Mouse (Mus musculus) bone marrow macrophage, adult 2 months (primary cell): Measurements from ENCODE around the gene Grk2. TPM values are rescaled to one million over a fixed set of nuclear protein-coding genes. Genes with fewer than 3 reads are reported as not detected.

Experiments used
- H3K27ac ChIP-seq: 2 replicates; pipeline ENCODE4 v1.5.1; 2012; ENCODE audit warnings: low read depth, low read length; ENCODE audit not compliant: insufficient read depth
- H3K4me1 ChIP-seq: 2 replicates; pipeline ENCODE4 v1.6.1; 2012; ENCODE audit warnings: low read length; ENCODE audit not compliant: control insufficient read depth, insufficient read depth
- H3K4me3 ChIP-seq: 2 replicates; pipeline ENCODE4 v1.5.1; 2012; ENCODE audit warnings: mild to moderate bottlenecking, low read length, moderate library complexity; ENCODE audit not compliant: insufficient read depth
- CTCF ChIP-seq: IDR thresholded peaks from 2 replicates; pipeline ENCODE4 v1.5.1; 2012; ENCODE audit warnings: low read depth, mild to moderate bottlenecking, low read length, moderate library complexity
- POLR2A ChIP-seq: IDR thresholded peaks from 2 replicates; pipeline ENCODE4 v1.6.1; 2012; ENCODE audit warnings: mild to moderate bottlenecking, low read depth, low read length, borderline replicate concordance
- polyA plus RNA-seq: library from polyadenylated mRNA; stranded (reverse); fragments of >200 nt; gene quantifications from 2 replicates; pipeline ENCODE4 v1.2.4, GENCODE M21; 2012; ENCODE audit not compliant: missing spikeins, insufficient read depth, insufficient read length

Grk2 gene
- polyA plus RNA-seq, 1 experiment = 278 TPM

- H3K4me3 ChIP-seq = no peak overlapping the region
- TF ChIP-seq POLR2A (no peak), CTCF (no peak)
- no peak overlapping the region for H3K27ac ChIP-seq
- H3K4me1 ChIP-seq = peaks cover 16% of the 10 kb centered on the region
Observed at GRCm38 (mm10) chr19:4280425-4280824, 25.6 kb downstream of the Grk2 start.

DNA sequence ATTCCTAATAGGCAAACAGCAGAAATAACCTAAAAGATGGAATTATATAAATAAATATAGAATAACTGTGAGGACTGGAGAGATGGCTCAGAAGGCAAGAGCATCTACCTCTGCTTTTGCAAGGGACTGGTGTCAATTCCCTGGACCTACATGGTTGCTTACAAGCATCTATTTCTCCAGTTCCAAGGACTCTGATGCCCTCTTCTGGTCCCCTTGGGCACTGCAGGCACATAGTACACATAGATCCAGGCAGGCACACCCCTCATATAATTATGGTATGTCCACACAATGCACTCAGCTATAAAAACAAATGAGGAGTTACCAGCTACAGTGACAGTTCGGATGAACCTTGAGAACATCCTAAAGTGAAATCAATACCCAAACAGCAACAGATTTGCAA, 26.5 kb downstream of the Grk2 start:
- no peak for TF ChIP-seq CTCF
- TF ChIP-seq POLR2A = no peak
- Histone ChIP-seq H3K4me3 (no peak overlapping the region), H3K4me1 (peaks cover 7% of the 10 kb centered on the region), H3K27ac (no peak overlapping the region)

DNA sequence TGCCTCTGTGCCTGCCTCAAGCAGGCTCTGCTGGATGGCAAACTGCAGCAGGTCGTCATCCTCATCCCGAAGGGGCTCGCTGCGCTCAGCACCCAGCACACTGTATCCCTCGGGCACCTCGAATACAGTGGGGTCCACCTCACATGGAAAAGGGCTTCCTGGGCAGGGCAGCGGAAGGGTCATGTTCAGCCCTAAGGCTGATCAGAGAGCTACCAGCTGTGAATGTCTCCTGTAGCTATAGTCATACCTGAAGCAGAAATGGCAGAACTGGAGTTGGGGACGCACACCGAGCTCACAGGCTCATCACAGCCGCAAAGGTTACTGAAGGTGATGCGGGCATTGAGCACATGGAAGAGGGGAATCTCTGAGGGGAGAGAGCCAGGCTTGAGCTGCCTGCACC, 35.0 kb downstream of the Grk2 start:
- no peak overlapping the region for H3K4me3 ChIP-seq
- H3K27ac ChIP-seq = no peak overlapping the region
- H3K4me1 ChIP-seq = peaks cover 11% of the 10 kb centered on the region
- TF ChIP-seq POLR2A = no peak
- TF ChIP-seq CTCF = no peak

DNA sequence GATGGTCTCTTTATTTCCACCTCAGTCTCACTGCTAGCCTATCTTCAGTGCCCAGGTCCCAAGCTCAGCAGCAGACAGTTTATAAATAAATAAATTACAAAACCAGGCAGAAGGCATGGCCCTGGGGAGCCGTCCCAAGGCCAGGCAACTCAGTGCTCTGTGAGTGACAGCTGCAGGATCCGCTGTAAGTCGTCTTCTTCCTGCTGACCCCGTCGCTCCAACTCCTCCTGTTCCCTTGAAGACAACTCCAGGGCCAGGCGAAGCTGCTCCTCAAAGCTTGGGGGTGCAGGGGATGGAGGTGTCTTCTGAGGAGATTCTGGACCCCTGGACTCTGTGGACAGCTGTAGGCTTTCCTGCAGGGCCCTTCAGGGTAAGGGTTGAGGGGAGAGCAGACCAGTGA, 35.8 kb downstream of the Grk2 start:
- peaks cover 11% of the 10 kb centered on the region for H3K4me1 ChIP-seq
- H3K4me3 ChIP-seq = no peak overlapping the region
- no peak for TF ChIP-seq CTCF
- no peak for TF ChIP-seq POLR2A
- no peak overlapping the region for H3K27ac ChIP-seq

GRCm38 (mm10) chr19:4268566-4269361, 37.3 kb downstream of the Grk2 start, which contains the start of gene Ssh3:
Ssh3 (minus strand) TSS chr19:4269180.
- 0 out of 2 replicates have a peak within 1 kb of the TSS, but pooled peaks have one; percentile 5 for H3K27ac ChIP-seq
- peaks cover 18% of the 10 kb centered on the region for H3K4me1 ChIP-seq
- TF ChIP-seq CTCF (no peak), POLR2A (no peak)
- peak within 1 kb of the TSS; percentile 82 for H3K4me3 ChIP-seq

DNA sequence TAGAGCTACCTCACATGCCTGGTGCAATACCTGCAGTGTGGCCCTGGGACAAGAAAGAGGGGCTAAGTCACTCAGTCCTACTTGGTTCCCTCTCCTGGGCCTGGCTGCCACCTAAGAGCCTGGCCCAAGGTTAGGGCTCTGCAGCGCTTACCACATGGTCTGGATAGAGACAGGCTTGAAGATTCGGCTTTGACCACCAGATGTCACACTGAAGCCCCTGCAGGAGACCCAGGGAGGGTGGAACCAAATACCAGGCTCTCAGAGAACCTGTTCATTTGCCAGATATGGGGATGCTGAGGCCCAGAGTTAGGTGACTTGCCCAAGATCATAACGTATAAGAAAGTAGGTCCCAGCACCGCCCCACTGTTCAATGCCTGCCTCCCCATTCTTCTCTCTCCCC, 40.1 kb downstream of the Grk2 start:
- no peak for TF ChIP-seq POLR2A
- H3K27ac ChIP-seq = no peak overlapping the region
- H3K4me3 ChIP-seq = no peak overlapping the region
- H3K4me1 ChIP-seq = peaks cover 44% of the 10 kb centered on the region

GRCm38 (mm10) chr19:4264171-4264780, 41.7 kb downstream of the Grk2 start:
- TF ChIP-seq POLR2A (no peak), CTCF (no peak)
- Histone ChIP-seq H3K4me1 (peaks cover 51% of the 10 kb centered on the region), H3K27ac (no peak overlapping the region)

DNA sequence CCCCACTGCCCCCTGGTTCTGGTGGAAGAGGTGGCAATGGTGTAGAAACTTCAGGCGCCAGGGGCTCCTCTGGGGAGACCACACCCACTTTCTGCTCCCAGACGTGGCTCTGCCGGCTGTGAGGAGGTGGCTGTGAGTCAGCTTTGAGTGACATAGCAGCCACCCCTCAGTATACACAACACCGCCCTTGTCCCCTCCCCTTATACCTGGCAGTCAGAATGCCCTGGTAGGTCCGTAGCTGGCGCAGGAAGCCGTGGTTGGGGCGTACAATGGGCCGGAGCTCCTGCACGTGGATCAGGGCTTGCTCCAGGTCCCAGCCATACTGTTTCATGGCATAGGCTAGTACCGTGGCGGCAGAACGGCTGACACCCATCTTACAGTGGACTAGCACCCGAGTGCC, 42.3 kb downstream of the Grk2 start:
- H3K27ac ChIP-seq = peak overlapping the region; percentile 92; the same call in 1 of the 2 replicates
- no peak overlapping the region for H3K4me3 ChIP-seq
- TF ChIP-seq POLR2A (no peak), CTCF (no peak)
- peaks cover 51% of the 10 kb centered on the region for H3K4me1 ChIP-seq

More at GRCm38 (mm10) chr19:4264171-4264780, 41.7 kb downstream of the Grk2 start:
- no peak overlapping the region for H3K4me3 ChIP-seq

DNA sequence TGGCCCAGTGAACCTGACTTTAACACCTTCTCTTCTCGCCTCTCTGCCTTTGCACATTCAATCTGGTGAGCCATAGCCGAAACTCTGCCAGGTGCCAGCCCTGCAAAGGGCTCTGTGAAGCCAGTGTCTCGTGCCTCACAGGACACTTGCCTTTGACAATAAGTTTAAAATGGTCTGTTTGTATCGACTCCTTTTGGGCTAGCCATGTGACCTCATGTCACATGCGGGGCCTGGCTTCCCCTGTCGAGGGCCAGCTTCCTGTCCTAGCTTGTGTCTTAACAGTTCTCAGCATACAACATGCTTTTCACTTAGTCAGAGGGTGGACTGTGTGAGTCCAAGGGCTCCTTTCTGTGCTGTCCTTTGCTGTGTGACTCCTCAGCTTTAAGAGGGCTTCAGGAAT, 43.3 kb downstream of the Grk2 start:
- TF ChIP-seq POLR2A (no peak), CTCF (no peak)
- H3K4me3 ChIP-seq = no peak overlapping the region
- peaks cover 48% of the 10 kb centered on the region for H3K4me1 ChIP-seq
- H3K27ac ChIP-seq = peak overlapping the region; percentile 92

- TF ChIP-seq CTCF = no peak
- no peak for TF ChIP-seq POLR2A
- H3K27ac ChIP-seq = no peak overlapping the region
- H3K4me1 ChIP-seq = peaks cover 47% of the 10 kb centered on the region
- H3K4me3 ChIP-seq = no peak overlapping the region
Observed at GRCm38 (mm10) chr19:4261038-4261698, 44.9 kb downstream of the Grk2 start.
